Mouse (Mus musculus) liver, embryonic 13.5 days (tissue): Measurements from ENCODE around the gene Rer1. TPM values are rescaled to one million over a fixed set of nuclear protein-coding genes. Genes with fewer than 3 reads are reported as not detected.

ENCODE experiments used
- ATAC-seq: fragments of 200-750 bp; cut with Nextera tagmentation; 2 replicates; pipeline ENCODE4 v1.8.0; 2017; ENCODE audit warnings: low read depth, mild to moderate bottlenecking, moderate number of reproducible peaks, moderate library complexity
- DNase-seq: peaks from one replicate; pipeline ENCODE4 v3.0.0; 2022
- H3K27ac ChIP-seq: fragments of 300-500 bp; sonication (generic); 2 replicates; pipeline ENCODE4 v1.5.1; 2015; ENCODE audit warnings: moderate library complexity, mild to moderate bottlenecking, inconsistent platforms
- H3K27me3 ChIP-seq: fragments of 300-500 bp; sonication (generic); 2 replicates; pipeline ENCODE4 v1.6.1; 2015; ENCODE audit warnings: mild to moderate bottlenecking, inconsistent platforms
- H3K36me3 ChIP-seq: fragments of 300-500 bp; sonication (generic); 2 replicates; pipeline ENCODE4 v1.6.1; 2015; ENCODE audit warnings: mild to moderate bottlenecking, inconsistent platforms
- H3K4me1 ChIP-seq: fragments of 300-500 bp; sonication (generic); replicated peaks from 2 replicates; pipeline ENCODE4 v1.6.1; 2015; ENCODE audit warnings: inconsistent platforms
- H3K4me2 ChIP-seq: fragments of 300-500 bp; sonication (generic); 2 replicates; pipeline ENCODE4 v1.6.1; 2015; ENCODE audit warnings: inconsistent platforms, mild to moderate bottlenecking, moderate library complexity
- H3K4me3 ChIP-seq: fragments of 300-500 bp; sonication (generic); replicated peaks from 2 replicates; pipeline ENCODE4 v1.5.1; 2015; ENCODE audit warnings: mild to moderate bottlenecking, inconsistent platforms
- H3K9ac ChIP-seq: fragments of 300-500 bp; sonication (generic); 2 replicates; pipeline ENCODE4 v1.6.1; 2015; ENCODE audit warnings: mild to moderate bottlenecking, inconsistent platforms
- H3K9me3 ChIP-seq: fragments of 300-500 bp; sonication (generic); replicated peaks from 2 replicates; pipeline ENCODE4 v1.6.1; 2016; ENCODE audit warnings: inconsistent platforms
- WGBS: fragments of 180-500 bp; shearing (Covaris S2); methylation state at CpG from one replicate; pipeline ENCODE4 v1.1.7; 2015; ENCODE audit not compliant: insufficient replicate concordance; 5-methylcytosine and 5-hydroxymethylcytosine counted together
- polyA plus RNA-seq: library from polyadenylated mRNA; unstranded; fragments of >200 nt; fragmentation: Nextera tagmentation; extraction: Ambion mirVana; gene quantifications from 2 replicates; pipeline ENCODE4 v1.2.1, GENCODE M21; 2015

The Rer1 gene
- 93.6 and 109 TPM in 2 replicates for polyA plus RNA-seq

GRCm38 (mm10) chr4:155086108-155087024 is at the start of gene Rer1, which contains the start of gene Morn1:
TSS of gene Rer1 (minus strand) at chr4:155086382.
TSS of gene Morn1 (plus strand) at chr4:155086577.
- Histone ChIP-seq H3K9ac (peak within 1 kb of the TSS; percentile 88), H3K27me3 (no peaks in the 10 kb centered on the region), H3K9me3 (no peaks in the 10 kb centered on the region), H3K4me1 (peaks cover 48% of the 10 kb centered on the region), H3K4me2 (peak within 1 kb of the TSS; percentile 98), H3K27ac (peak within 1 kb of the TSS; percentile 91), H3K4me3 (peak within 1 kb of the TSS; percentile 95), H3K36me3 (peaks cover 27% of the 10 kb centered on the region)
- under 1% methylated on average over 85 of the region's 85 CpGs for WGBS
- peak; percentile 96 for ATAC-seq
- DNase-seq = peak; percentile 100

DNA sequence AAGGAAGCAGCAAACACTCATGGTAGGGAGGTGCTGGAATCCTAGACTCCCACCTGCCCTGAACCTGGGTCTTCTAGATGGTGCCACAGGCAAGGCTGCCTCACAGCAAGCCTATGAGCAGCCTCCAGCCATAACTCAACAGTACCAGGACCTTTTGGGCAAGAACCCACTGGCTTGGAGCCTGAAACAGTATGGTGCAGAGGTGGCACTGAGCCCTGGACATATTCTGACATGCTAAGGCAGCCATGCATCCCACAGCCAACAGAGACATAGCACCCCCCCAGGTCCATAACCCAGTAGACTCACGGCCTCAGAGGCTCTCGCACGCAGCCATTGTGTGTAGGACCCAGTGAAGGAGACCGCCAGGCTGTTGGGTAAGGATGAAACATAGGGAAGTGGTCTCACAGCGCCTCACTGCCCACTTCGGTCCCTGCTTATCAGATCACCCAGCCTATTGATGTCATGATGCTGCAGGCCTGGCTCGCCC is 48.5 kb upstream of the Rer1 start:
- Histone ChIP-seq H3K4me3 (no peak overlapping the region), H3K36me3 (no peaks in the 10 kb centered on the region), H3K4me1 (peaks cover 6% of the 10 kb centered on the region), H3K27me3 (peaks cover 3% of the 10 kb centered on the region; the same call in 1 of the 2 replicates), H3K27ac (no peak overlapping the region), H3K9ac (no peak overlapping the region), H3K4me2 (no peak overlapping the region), H3K9me3 (no peaks in the 10 kb centered on the region)
- DNase-seq (no peak), ATAC-seq (no peak)
- WGBS = 63% methylated on average over 7 of the region's 7 CpGs

- Histone ChIP-seq H3K9me3 (no peaks in the 10 kb centered on the region), H3K4me2 (no peak overlapping the region), H3K9ac (no peak overlapping the region), H3K27me3 (peaks cover 3% of the 10 kb centered on the region; the same call in 1 of the 2 replicates), H3K27ac (no peak overlapping the region), H3K36me3 (no peaks in the 10 kb centered on the region), H3K4me1 (peaks cover 6% of the 10 kb centered on the region), H3K4me3 (no peak overlapping the region)
- WGBS = 72% methylated on average over 20 of the region's 20 CpGs
- DNase-seq (no peak), ATAC-seq (no peak)
Measured at GRCm38 (mm10) chr4:155133658-155134417, 47.7 kb upstream of the Rer1 start.

- Histone ChIP-seq H3K27me3 (peaks cover 3% of the 10 kb centered on the region; the same call in 1 of the 2 replicates), H3K9ac (no peak overlapping the region), H3K27ac (no peak overlapping the region), H3K4me2 (no peak overlapping the region), H3K9me3 (no peaks in the 10 kb centered on the region), H3K4me3 (no peak overlapping the region), H3K36me3 (no peaks in the 10 kb centered on the region), H3K4me1 (peaks cover 6% of the 10 kb centered on the region)
- DNase-seq (no peak), ATAC-seq (no peak)
- WGBS = 26% methylated on average over 3 of the region's 3 CpGs
Measured at GRCm38 (mm10) chr4:155133188-155133587, 47.0 kb upstream of the Rer1 start.

GRCm38 (mm10) chr4:155130616-155131015 is 44.4 kb upstream of the Rer1 start:
- no peaks in the 10 kb centered on the region for H3K36me3 ChIP-seq
- no peak overlapping the region for H3K4me3 ChIP-seq
- H3K27ac ChIP-seq = no peak overlapping the region
- DNase-seq = no peak
- H3K9me3 ChIP-seq = no peaks in the 10 kb centered on the region
- peaks cover 9% of the 10 kb centered on the region for H3K4me1 ChIP-seq
- no peak overlapping the region for H3K4me2 ChIP-seq
- 68% methylated on average over 7 of the region's 7 CpGs for WGBS
- no peaks in the 10 kb centered on the region for H3K27me3 ChIP-seq
- no peak overlapping the region for H3K9ac ChIP-seq
- ATAC-seq = no peak

GRCm38 (mm10) chr4:155129996-155130395 is 43.8 kb upstream of the Rer1 start:
- Histone ChIP-seq H3K27me3 (no peaks in the 10 kb centered on the region), H3K9me3 (no peaks in the 10 kb centered on the region), H3K4me2 (no peak overlapping the region), H3K36me3 (no peaks in the 10 kb centered on the region), H3K4me1 (peaks cover 15% of the 10 kb centered on the region), H3K4me3 (no peak overlapping the region), H3K27ac (no peak overlapping the region), H3K9ac (no peak overlapping the region)
- ATAC-seq = no peak
- 79% methylated on average over 14 of the region's 14 CpGs for WGBS
- DNase-seq = no peak

- H3K9me3 ChIP-seq = no peaks in the 10 kb centered on the region
- ATAC-seq = no peak
- 74% methylated on average over 10 of the region's 10 CpGs for WGBS
- no peak overlapping the region for H3K9ac ChIP-seq
- H3K27ac ChIP-seq = no peak overlapping the region
- H3K4me2 ChIP-seq = no peak overlapping the region
- DNase-seq = no peak
- H3K4me3 ChIP-seq = no peak overlapping the region
- peaks cover 22% of the 10 kb centered on the region for H3K4me1 ChIP-seq
- H3K27me3 ChIP-seq = no peaks in the 10 kb centered on the region
- H3K36me3 ChIP-seq = no peaks in the 10 kb centered on the region
Measured at GRCm38 (mm10) chr4:155129132-155129917, 43.1 kb upstream of the Rer1 start.

DNA sequence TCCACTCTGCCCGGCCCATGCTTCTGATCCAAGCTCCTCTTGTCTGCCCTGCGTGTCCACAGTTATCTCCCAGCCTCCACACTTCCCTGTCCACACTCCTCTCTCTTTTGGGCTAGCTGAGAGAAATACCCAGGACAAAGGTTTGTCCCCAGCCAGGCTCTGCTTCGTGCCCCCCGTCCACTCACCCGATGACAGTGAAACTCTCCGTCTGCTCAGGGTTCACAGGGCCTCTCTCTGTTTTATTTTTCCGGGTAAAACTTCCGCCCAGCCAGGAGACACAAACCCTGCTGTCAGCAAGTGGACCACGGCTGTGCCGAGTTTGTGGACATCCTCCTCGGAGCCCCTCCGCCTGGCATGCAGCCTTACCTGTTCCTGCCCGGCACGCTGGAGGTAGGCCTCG is 42.2 kb upstream of the Rer1 start:
- no peak overlapping the region for H3K4me2 ChIP-seq

DNA sequence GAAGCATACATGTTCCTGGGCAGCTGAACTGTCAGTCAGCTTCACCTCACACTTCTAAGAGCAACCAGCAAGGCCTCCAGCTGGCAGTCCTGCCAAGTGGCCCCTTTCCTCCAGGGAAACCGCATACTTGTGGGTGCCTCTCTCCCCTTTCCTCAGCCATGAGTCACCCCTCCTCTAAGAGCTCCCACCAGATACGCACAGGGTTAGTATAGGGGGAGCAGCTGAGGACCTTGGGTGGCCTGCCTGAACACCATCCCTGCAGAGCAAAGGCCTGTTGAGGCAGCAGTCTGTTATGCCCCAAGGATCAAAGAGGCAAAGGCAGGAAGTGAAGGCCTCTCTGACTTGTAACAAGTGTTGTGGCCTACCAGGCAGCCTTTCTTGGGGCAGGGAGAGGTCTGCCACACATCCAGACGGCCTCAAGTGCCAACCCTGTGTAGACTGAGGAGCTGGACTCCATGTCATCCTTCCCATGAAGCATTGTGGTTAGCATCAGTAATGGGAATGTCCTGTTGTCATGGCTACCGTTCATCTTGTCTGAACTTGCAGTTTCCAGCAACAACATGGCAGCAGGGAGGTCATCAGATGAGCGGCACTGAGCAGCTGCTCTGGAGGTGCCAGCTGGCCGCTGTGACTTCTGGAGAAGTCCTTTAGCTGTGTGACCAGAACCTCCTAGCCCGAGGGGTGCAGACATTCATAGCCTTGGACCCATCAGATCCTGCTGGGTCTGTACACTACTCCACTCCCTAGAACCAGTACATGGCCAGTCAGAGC is 40.6 kb upstream of the Rer1 start:
- Histone ChIP-seq H3K27me3 (no peaks in the 10 kb centered on the region), H3K4me1 (peaks cover 42% of the 10 kb centered on the region), H3K9me3 (no peaks in the 10 kb centered on the region), H3K4me3 (no peak overlapping the region), H3K36me3 (no peaks in the 10 kb centered on the region), H3K4me2 (no peak overlapping the region), H3K27ac (no peak overlapping the region), H3K9ac (no peak overlapping the region)
- WGBS = 60% methylated on average over 7 of the region's 7 CpGs
- ATAC-seq (no peak), DNase-seq (no peak)

More for the DNA sequence above, 42.2 kb upstream of the Rer1 start:
- H3K4me3 ChIP-seq = no peak overlapping the region
- no peaks in the 10 kb centered on the region for H3K36me3 ChIP-seq
- 75% methylated on average over 15 of the region's 15 CpGs for WGBS
- peaks cover 28% of the 10 kb centered on the region for H3K4me1 ChIP-seq
- H3K27ac ChIP-seq = no peak overlapping the region
- H3K27me3 ChIP-seq = no peaks in the 10 kb centered on the region
- no peak overlapping the region for H3K9ac ChIP-seq
- ATAC-seq (no peak), DNase-seq (no peak)
- H3K9me3 ChIP-seq = no peaks in the 10 kb centered on the region

- Histone ChIP-seq H3K4me1 (peaks cover 48% of the 10 kb centered on the region), H3K9me3 (no peaks in the 10 kb centered on the region), H3K27me3 (no peaks in the 10 kb centered on the region), H3K9ac (no peak overlapping the region), H3K36me3 (no peaks in the 10 kb centered on the region), H3K4me2 (no peak overlapping the region), H3K27ac (no peak overlapping the region), H3K4me3 (no peak overlapping the region)
- DNase-seq (no peak), ATAC-seq (no peak)
- 73% methylated on average over 5 of the region's 5 CpGs for WGBS
Measured at GRCm38 (mm10) chr4:155126194-155126593, 40.0 kb upstream of the Rer1 start.
